Mouse (Mus musculus) adrenal gland, adult 2 months (tissue): ENCODE results near the gene Eif3d. TPM values are rescaled to one million over a fixed set of nuclear protein-coding genes. Genes with fewer than 3 reads are reported as not detected.

Source experiments
- DNase-seq: peaks from one replicate; pipeline ENCODE4 v3.0.0; 2021
- polyA plus RNA-seq: library from polyadenylated mRNA; depleted of rRNA; stranded (reverse); fragments of >200 nt; gene quantifications from 2 replicates; pipeline ENCODE4 v1.2.3, GENCODE M21; 2012
- total RNA-seq, 2 experiments: library from RNA; stranded (reverse); gene quantifications; 2 replicates each; pipeline ENCODE4 v1.2.3; 2021

Eif3d gene
- total and polyA plus RNA-seq, 3 experiments, result 149 to 195 (median 190) TPM

DNA sequence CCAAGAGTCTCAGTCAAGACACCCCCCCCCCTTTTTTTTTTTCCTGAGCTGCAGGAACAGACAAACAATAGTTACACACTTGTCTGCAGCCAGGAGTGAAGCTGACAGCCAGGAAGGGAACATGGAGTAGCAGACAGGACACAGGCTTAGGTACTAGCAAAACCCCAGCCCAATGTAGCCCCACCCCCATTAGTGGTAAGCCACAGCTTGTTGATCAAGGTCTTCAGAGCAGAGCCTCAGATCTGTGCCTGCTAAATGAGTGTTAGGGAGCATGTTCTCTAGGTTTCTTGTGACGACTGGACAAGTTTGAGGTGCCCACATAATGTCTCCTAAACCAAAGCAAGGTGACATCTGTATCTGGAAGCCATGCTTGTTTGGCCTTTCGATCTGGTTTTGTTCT is 16.3 kb downstream of the Eif3d start:
- DNase-seq, result no peak

DNA sequence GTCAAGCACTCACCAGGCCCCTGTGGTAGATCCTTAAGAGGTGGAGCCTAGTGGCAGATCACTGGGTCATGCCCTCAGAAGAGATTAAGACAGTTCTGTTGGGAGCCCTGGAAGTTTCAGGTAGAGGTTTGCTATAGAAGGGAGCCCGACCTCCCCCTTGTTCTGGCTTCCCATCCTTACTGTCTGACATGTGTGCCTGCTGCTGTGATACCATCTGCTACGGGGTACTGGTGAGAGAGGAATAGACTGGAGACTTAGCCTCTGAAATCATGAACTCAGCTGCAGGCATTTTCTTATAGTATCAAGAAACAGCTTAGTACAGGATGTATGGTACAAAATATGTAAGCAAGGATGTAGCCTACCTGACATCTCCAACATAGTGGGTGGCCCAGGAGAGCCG is 17.7 kb downstream of the Eif3d start:
- DNase-seq, result no peak

DNA sequence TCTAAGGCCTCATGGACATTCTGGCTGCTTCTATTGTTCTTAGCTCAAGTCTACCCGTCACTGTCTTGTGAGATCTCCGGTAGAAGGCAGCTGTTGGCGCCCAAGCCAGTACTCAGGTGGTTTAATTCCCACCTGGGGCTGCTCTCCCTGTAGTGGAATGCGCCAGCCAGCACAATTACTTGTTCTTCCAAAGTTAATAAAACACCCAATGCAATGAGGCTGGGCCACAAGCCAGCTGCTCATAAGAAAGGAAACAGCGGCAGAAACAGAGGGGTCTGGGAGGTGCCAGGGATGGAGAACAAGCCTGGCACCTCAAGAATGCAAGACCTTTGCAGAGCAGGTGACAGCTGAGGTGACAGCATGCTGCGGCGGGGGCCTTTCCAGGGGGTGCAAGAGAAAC is 21.6 kb downstream of the Eif3d start:
- DNase-seq, result no peak

DNA sequence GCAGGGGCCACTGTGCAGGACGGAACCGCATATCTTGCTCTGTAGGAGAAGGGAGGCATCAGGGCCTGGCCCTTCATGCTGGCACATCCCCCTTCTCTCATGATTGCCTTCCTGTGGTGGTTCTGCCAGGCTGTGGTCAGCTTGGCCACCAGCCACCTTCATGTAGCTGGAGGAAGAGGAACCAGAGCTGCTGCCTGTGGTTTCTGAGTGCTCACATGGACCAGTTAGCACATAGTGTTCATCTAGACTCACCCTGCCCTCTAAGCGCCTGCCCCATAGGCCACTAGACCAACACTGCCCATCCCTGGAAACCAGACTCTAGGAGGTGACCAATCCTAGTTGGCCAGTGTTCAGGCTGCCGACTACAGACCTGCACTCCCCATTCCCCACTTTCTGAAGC is 24.9 kb downstream of the Eif3d start:
- peak; percentile 32 for DNase-seq

DNA sequence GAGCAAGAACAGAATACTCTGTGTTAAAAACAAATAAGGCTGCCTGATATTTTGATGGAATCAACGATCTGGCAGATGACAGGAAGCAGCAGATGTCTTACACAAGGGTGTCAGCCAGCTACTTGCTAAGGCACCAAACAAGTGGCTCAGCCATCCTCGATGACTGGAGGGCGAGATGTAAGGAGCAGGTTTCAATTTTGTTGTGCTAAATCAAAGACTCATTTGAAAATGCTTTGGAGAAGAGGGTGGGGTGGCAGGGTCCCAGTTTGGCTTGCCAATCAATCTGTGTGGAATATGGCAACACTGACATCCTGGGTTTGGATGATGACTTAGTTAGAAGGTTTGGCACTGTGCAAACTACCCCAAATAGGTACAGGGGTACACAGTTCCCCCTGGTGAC is 29.1 kb downstream of the Eif3d start:
- DNase-seq, result no peak

DNA sequence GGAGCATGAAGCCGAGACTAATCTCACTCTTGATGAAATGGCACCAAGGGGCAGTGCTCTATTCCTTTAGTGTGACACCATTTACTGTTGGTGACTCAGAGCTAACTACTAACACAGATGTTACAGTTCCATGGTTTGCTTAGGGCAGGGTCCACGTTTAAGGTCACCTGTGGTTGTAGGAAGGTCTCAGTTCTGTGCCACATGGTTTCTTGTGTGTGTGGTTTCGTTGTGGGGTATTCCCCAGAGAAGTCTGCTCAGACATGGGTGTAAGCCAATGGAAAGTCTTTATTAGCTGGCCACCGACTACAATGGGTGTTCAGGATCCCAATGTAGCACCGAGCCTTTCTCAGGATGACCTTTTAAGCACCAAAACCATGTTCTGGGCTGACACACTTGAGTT is 32.1 kb downstream of the Eif3d start:
- DNase-seq, result no peak

DNA sequence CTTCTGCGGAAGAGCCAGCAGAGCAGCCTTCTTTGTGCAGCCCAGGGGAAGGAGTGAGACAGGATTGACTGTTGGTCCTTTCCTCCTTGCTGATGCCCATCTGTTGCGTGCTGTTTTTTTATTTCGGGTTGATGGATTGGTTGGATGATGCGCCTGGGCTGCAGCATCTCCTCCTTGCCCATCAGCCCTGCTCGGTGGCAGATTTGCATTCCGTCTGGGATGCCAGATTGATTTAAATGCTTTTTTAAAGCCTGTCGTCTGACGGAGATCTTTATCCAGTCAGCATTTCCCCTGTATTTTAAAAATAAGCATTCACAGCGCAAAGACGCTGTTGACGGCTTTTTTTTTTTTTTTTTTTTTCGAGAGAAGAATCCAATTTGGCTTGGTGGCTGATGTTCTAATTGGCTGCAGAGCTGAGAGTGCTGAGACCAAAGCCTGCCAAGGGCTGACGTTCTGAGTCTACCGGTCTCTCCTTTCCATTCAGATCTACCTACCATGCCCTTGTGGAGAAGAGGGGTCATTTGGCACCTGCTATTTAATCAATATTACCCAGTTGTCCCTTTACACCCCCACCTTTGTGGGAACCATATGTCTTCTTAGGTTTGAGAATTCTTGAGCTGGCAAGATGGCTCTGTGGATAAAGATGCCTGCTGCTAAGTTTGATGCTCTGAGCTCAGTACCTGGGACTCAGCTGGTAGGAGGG is 34.8 kb downstream of the Eif3d start:
- DNase-seq, result no peak

DNA sequence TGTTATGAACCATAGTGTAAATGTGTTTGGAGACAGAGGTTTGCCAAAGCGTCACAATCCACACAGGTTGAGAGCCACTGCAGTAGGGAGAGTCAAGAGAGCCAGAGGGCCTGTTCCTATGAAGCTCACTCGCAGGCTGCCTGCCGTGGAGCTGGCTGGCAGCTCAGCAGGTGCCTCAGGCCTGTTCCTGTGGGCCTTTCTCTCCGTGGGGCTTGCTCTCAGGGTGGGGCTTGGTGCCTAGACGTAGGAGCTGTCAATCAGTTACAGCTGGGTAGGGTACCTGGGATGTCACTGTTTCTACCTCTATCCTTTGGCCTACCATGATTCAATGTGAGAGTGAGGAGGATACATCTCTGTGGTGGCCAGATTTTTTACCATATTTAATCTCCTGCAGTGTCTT is 35.6 kb downstream of the Eif3d start:
- DNase-seq, result no peak

DNA sequence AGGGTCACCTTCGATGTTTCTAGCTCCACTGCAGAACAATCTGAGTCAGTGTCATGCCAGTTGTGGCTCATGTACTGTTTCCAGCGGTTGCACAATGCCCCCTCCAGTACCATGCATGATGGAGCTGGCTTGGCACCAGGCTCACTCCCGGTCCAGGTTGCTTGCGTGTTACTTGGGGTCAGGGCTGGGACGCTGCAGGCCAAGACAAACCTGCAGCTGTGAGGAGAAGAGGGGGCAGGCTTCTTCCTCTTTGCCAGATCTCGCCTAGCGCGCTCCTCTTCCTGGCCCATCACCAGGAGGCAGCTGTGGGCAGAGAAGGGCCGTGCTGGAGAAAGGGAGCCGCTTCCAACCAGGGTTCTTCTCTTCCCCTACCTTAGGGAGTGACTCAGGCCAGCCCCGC is 36.3 kb downstream of the Eif3d start:
- DNase-seq, result peak; percentile 81

DNA sequence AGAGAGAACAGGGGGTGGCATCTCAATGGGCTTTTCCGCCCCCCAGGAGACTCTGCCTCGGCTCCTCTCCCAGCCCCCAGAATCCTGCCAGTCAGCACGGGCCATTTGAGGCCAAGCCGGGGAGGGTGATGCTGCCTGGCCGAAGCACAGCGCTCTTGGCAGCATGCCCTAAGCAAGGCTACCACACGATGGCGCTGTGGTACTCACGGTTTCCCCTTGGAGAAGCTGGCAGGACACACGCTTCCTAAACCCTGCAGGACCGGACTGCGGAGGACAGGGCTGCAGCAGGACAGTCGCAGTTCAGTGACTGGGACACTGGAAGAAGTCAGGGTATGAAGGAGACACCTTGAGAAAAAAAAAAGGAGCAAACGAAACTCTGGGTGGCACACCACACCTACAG is 36.8 kb downstream of the Eif3d start:
- DNase-seq, result peak; percentile 98

DNA sequence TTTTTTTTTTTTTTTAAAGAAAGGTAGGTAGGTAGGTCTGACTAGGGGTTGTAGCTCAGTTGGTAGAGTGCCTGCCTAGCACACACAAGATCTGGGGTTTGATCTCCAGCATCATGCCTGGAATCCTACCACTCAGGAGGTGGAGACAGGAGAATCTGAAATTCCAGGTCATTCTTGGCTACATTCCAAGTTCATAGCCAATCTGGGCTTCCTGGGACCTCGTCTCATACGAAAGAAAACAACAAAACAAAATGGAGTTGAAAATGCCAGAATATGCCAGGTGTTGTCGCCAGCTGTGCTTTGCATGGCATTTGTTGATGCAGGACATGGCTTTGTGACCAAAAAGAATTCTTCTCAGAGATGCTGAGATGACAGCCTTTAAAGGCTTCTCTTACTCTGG is 37.4 kb downstream of the Eif3d start:
- no peak for DNase-seq

DNA sequence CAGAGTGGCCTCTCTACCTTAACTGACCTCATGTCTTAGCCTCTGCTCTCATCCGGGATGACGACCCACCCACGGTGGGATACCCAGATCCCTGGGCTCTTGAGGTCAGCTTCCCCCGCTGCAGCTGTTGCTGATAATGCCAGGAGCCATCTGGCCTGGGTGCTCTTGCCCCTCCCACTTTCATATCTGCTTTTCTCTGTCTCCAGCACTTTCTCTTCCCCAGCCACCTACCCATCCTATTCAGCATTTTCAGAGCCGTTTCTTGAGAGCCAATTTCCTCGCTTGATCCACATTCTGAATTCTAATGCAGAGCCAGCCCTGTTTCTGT is 39.0 kb downstream of the Eif3d start:
- DNase-seq, result no peak

DNA sequence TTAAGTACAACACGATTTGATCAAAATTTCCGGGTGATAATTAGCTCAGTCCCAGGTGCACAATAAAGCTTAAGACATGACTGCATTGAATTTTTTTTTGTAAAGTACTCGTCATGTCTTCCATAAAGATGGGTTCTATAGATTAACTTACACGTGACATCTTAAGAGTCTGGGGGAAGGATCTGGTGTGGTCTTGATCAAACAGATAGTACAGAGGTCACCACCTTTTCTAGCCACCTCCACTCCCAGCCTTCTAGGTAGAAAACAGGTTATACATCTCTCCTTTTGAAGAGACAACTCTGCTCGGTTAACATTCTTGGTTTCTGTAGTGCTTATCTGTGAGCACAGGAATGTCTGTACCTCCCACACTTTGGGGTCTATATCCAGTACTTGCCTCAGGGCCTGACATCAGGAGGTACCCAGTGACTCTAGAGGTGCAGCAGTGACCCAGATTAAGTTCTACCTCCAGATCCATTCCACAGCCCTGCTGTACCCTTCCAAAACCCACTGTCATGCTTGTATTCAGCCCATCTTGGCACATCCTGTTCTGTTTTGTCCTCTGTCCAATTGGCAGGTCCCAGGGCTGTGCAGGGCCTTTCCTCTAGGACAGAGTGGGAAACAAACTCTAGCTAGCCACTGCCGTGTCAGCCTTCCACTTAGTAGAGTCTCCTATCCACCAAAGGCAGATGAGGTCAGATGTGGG is 39.5 kb downstream of the Eif3d start:
- no peak for DNase-seq

DNA sequence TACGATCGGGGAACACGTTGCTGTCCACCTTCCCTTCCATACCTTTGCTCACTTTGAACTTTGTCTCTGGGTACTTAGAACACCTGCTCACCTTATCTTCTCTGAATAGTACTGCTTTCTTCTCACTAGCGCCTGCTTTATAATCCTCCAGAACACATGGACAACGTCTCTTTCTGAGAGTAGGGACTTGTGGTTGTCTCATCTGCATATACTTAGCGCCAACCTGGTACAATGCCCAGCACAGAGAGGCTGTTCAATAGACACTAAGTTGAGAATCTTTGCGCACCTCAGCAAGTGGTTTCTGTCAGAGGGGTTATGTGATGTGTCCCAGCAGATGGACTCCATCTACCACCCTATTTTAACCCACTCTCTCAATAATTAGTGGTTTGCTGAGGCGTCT is 40.8 kb downstream of the Eif3d start:
- peak; percentile 8 for DNase-seq

DNA sequence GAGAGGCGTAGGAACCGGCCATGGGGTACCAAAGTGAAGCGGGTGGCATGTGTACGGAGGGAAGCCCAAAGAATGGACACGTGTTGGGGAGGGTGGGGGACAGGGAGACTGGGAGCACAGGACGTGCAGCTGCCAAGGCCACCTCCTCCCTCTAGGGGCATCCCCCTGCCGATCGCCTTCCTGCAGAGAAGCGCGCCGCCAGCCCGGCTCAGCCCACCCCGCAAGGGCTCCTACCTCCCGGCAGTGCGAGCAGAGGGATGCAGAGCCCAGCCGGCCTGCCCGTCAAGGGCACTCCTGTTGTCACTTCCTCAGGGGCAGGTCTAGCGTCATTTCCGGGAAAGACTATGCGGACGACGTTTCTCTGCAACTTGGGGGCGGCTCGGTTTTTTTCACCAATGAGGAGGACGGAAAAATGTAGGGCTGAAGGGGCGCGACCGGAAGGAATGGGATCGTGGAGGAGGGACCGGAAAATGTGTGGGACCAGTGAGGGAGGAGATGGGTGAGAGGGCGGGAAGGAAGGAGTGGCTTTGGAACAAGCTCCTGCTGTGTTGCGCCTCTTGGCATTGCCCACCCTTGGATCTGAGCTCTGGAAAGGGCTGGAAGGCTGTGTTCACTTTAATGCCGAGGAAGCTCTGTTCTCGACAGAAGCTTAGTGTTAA is 41.8 kb downstream of the Eif3d start, which contains the start of gene Txn2:
Gene Txn2, minus strand, starts transcription at position 334 of the 659 bp plus-strand sequence.
- peak; percentile 98 for DNase-seq

DNA sequence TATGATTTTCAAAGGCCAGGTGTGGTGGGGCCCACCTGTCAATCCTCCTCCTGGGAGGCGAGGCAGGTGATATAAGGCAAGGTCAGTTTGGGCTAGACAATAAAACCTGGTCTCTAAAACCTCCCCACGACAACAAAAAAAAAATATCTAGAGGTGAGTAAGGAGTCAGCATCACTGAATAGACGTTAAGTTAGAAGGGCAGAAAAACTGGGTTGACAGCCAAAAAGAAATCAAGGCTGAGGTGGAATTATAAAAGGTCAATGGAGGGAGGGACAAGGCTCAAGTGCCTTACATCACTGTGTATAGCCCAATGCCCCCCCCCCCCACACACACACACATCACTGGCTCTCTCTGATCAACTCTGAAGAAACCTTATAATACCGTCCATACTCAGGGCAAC is 42.5 kb downstream of the Eif3d start:
- DNase-seq, result peak; percentile 68

DNA sequence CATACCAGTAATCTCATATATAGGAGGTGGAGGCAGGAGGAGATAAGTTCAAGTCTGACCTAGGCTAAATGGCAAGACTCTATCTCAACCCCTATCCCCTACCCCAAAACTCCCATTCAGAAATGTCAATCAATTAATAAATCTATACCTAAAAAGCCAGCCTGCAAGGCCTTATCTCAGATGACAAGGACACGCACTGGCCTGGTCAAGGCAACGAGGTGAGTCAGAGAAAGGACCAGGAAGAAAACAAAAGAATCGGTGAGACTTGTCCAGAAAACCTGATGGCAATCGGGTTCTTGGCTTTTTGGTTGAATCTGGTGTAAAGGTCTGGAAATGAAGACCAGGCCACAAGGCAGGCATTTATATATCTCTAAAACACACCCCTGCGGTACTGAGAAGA is 43.7 kb downstream of the Eif3d start:
- DNase-seq, result peak; percentile 71

DNA sequence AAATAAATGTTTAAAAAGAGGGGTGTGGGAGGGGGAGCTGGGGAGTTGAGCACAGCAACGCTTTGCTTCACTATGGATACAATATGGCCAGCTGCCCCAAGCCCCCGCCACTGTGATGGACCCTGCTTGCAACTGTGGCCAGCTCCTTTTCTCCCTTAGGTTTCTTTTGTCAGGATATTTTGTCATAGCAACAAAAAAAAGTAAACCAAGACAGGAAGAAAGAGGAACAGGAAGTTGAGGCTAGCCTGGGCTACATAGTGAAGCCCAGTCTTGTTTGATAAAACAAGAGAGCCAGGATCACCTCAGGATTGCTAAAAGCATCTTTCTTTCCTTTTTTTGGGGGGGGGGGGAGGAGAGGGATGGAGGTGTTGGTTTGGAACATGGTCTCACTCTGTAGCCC is 45.4 kb downstream of the Eif3d start:
- no peak for DNase-seq

DNA sequence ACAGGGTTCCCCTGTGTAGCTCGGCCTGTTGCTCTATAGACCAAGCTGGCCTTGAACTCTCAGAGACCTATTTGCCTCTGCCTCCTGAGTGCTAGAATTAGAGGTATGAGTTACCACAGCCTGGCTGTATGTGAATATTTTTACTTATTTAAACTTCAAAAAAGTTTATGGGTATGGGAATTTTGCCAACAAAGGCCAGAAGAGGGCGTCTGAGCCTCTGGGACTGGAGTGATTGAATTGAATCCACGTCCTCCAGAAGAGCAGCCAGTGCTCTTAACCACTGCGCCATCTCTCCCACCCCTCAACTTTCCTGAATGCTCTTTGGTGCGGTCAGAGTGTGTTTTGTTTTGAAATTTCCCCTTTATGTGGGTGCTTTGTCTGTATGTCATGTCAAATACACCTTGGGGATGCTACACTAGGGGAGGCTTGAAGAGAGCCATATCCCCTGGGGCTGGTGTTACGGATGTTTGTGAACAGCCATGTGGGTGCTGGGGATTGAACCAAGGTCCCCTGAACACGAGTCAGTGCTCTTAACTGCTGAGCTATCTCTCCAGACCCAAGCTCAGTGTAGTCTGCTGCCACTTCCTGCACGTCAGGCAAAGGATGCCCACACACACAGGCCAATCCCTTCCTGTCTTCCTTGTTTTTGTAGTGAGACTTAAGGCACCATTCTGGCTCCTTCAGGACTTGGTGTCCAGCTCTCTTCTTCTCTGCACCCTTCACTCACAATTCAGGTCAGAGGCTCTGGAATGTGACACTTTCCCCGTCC is 47.2 kb downstream of the Eif3d start:
- DNase-seq, result peak; percentile 24

DNA sequence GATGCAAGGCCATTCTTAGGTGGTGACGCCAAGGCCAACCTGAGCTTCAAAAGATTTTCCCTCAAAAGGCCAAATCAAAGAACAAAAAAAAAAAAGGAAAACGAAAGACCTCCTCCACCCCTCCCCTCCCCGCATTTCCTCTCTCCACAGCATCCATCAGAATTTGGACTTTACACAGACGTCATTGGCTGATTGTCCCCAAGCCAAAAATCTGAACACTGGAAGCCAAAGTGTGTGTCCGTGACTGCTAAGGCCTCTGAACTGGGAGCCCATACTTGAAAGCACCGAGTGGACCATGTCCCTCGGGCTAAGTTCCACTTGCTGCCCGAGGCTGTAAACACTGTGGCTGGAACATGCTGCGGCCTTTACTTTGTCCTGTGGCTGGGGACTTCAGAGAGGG is 47.9 kb downstream of the Eif3d start:
- peak; percentile 67 for DNase-seq

DNA sequence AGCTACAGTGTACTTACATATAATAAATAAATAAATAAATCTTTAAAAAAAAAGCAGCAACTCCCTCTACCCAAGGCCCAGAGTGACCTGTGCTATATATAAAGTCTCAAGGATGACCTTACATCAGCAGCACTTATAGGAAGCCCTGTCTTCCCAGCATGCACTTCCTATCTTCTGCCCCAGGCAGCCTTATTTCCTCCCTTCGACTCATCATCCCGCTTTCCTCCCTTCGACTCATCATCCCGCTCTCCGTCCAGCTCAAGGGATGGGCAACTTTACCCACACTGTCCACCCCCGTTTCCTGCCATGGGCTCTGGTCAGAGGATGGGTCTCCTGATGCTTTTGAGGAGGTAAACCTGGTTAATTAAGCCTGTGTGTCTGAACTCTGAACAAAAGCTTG is 49.0 kb downstream of the Eif3d start:
- DNase-seq, result no peak
